Mouse (Mus musculus): Measurements from ENCODE around the gene Fabp2. TPM values are rescaled to one million over a fixed set of nuclear protein-coding genes. Genes with fewer than 3 reads are reported as not detected.

Gene Fabp2
- polyA plus RNA-seq (2014; fragmentation: Nextera tagmentation; extraction: Ambion mirVana) = 100 and 126 TPM in 2 replicates

- H3K4me1 ChIP-seq (replicated peaks; ENCODE audit: control insufficient read depth, insufficient read depth, low read length) = 0 out of 2 replicates have a peak, but pooled peaks cover 2% of the 10 kb centered on the region
- no peaks in the 10 kb centered on the region for H3K27me3 ChIP-seq (replicated peaks; ENCODE audit: control insufficient read depth, insufficient read depth, low read length)
- ATAC-seq (replicated peaks; ENCODE audit: low FRiP score, low TSS enrichment, low read depth) (no peak), DNase-seq (ENCODE audit: low spot score) (no peak)
- H3K27ac ChIP-seq (ENCODE audit: low read depth) = 0 out of 2 replicates have a peak within 1 kb of the TSS, but pooled peaks have one; percentile 47
- H3K4me2 ChIP-seq (ENCODE audit: low read length) = no peak within 1 kb of the TSS; the same call in 1 of the 2 replicates
- H3K9ac ChIP-seq (ENCODE audit: low read length) = no peak within 1 kb of the TSS
- no peak within 1 kb of the TSS for H3K4me3 ChIP-seq (ENCODE audit: low read depth, low read length)
- H3K9me3 ChIP-seq (ENCODE audit: control insufficient read depth, low read length) = no peaks in the 10 kb centered on the region
- WGBS = 87% methylated on average over 3 of the region's 3 CpGs
- H3K36me3 ChIP-seq (ENCODE audit: control insufficient read depth, insufficient read depth, low read length) = no peaks in the 10 kb centered on the region
These were observed at the start of gene Fabp2 for GRCm38 (mm10) chr3:122894772-122895171. Gene Fabp2 (plus strand): TSS chr3:122895072.

GRCm38 (mm10) chr3:122848410-122849034 is 46.4 kb upstream of the Fabp2 start:
- Histone ChIP-seq H3K27me3 (replicated peaks; ENCODE audit: control insufficient read depth, insufficient read depth, low read length) (no peaks in the 10 kb centered on the region), H3K36me3 (ENCODE audit: control insufficient read depth, insufficient read depth, low read length) (peaks cover 47% of the 10 kb centered on the region), H3K9ac (ENCODE audit: low read length) (no peak overlapping the region), H3K4me2 (ENCODE audit: low read length) (no peak overlapping the region), H3K4me3 (ENCODE audit: low read depth, low read length) (no peak overlapping the region), H3K9me3 (ENCODE audit: control insufficient read depth, low read length) (peaks cover 6% of the 10 kb centered on the region; the same call in 1 of the 2 replicates), H3K4me1 (replicated peaks; ENCODE audit: control insufficient read depth, insufficient read depth, low read length) (no peaks in the 10 kb centered on the region), H3K27ac (ENCODE audit: low read depth) (peak overlapping the region; percentile 2; the same call in 1 of the 2 replicates)
- ATAC-seq (replicated peaks; ENCODE audit: low FRiP score, low TSS enrichment, low read depth) (no peak), DNase-seq (ENCODE audit: low spot score) (no peak)
- WGBS = 33% methylated on average over 5 of the region's 5 CpGs

DNA sequence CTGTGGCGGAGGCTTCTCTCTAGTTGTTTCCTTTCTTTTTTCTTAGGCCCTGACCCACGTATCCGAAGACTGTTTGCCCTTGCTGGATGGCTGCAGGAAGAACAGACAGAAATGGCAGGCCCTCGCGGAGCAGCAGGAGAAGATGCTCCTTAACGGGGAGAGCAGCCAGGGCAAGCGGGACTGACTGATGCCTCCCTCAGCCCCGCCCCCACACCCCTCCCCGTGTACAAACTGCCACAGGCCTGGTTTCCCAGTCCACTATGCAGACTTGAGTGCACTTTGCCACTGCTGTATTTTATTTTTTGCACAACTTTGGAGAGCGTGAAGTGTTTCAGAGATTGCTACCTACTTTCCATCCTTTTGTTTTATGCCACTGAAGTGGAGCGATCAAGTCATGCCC is 39.7 kb upstream of the Fabp2 start:
- no peak for DNase-seq (ENCODE audit: low spot score)
- no peak overlapping the region for H3K27ac ChIP-seq (ENCODE audit: low read depth)
- no peak for ATAC-seq (replicated peaks; ENCODE audit: low FRiP score, low TSS enrichment, low read depth)
- no peak overlapping the region for H3K9ac ChIP-seq (ENCODE audit: low read length)
- H3K4me2 ChIP-seq (ENCODE audit: low read length) = no peak overlapping the region
- H3K9me3 ChIP-seq (ENCODE audit: control insufficient read depth, low read length) = no peaks in the 10 kb centered on the region
- peaks cover 65% of the 10 kb centered on the region for H3K36me3 ChIP-seq (ENCODE audit: control insufficient read depth, insufficient read depth, low read length)
- H3K4me1 ChIP-seq (replicated peaks; ENCODE audit: control insufficient read depth, insufficient read depth, low read length) = no peaks in the 10 kb centered on the region
- H3K27me3 ChIP-seq (replicated peaks; ENCODE audit: control insufficient read depth, insufficient read depth, low read length) = no peaks in the 10 kb centered on the region
- 63% methylated on average over 11 of the region's 11 CpGs for WGBS
- H3K4me3 ChIP-seq (ENCODE audit: low read depth, low read length) = no peak overlapping the region

DNA sequence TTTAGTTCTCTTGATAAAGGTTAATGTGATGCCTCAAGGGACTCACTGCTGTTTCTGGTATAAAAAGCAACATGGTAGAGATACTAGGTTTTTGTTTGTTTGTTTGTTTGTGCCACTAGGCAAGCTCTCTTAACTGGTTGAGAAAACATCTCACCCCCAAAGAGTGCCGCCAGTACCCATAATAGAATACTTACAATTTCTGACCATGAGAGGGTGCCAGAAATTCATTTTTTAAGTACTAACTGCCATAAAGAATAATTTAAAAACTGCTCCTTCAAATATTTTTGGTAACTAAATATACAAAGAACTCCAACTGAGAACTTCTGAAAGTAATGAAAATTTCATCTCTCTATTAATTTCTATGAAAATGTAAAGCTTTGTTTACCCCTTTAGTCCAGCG is 35.0 kb upstream of the Fabp2 start:
- Histone ChIP-seq H3K27ac (ENCODE audit: low read depth) (no peak overlapping the region), H3K36me3 (ENCODE audit: control insufficient read depth, insufficient read depth, low read length) (peaks cover 26% of the 10 kb centered on the region), H3K27me3 (replicated peaks; ENCODE audit: control insufficient read depth, insufficient read depth, low read length) (no peaks in the 10 kb centered on the region), H3K4me1 (replicated peaks; ENCODE audit: control insufficient read depth, insufficient read depth, low read length) (no peaks in the 10 kb centered on the region), H3K4me2 (ENCODE audit: low read length) (no peak overlapping the region), H3K9me3 (ENCODE audit: control insufficient read depth, low read length) (no peaks in the 10 kb centered on the region), H3K9ac (ENCODE audit: low read length) (no peak overlapping the region), H3K4me3 (ENCODE audit: low read depth, low read length) (no peak overlapping the region)
- ATAC-seq (replicated peaks; ENCODE audit: low FRiP score, low TSS enrichment, low read depth) (no peak), DNase-seq (ENCODE audit: low spot score) (no peak)
- WGBS = 71% methylated on average over 2 of the region's 2 CpGs

DNA sequence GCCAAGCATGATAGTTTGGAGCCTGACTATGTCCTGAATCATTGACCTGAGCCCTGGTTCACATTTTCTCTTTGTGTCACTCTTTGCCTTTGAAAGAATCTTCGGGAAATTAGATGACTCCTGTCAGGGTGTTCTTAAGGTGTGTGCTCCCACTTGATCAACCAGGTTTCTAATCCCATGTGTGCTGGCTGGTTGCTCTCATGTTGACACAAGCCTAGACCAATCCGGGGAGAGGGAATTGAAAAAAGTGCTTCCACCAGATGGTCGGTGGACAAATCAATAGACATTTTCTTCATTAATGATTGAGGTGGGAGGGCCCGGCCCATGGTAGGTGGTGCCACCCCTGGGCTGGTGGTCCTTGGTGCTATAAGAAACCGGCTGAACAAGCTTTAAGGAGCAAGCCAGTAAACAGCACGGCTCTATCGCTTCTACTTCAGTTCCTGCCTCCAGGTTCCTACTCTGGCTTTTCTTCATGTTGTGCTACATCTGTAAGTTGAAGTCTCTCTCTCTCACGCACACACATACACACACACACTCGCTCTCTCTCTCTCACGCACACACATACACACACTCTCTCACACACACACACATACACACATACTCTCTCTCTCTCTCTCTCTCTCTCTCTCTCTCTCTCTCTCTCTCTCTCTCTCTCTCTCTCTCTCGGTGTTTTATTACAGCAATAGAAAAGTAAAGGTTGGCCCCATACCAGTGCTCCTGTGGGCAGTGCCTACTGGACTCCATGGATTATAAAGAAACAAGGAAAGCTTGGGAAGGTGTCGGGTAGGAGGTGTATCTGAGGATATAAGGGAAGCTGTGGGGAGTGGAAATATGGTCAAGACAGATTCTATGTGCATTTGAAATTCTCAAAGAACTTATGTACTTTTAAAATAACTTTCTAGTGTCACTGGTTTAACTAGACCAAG is 34.0 kb upstream of the Fabp2 start:
- H3K27ac ChIP-seq (ENCODE audit: low read depth) = no peak overlapping the region
- no peak overlapping the region for H3K4me3 ChIP-seq (ENCODE audit: low read depth, low read length)
- H3K27me3 ChIP-seq (replicated peaks; ENCODE audit: control insufficient read depth, insufficient read depth, low read length) = no peaks in the 10 kb centered on the region
- 81% methylated on average over 12 of the region's 12 CpGs for WGBS
- H3K4me1 ChIP-seq (replicated peaks; ENCODE audit: control insufficient read depth, insufficient read depth, low read length) = no peaks in the 10 kb centered on the region
- ATAC-seq (replicated peaks; ENCODE audit: low FRiP score, low TSS enrichment, low read depth) (no peak; the same call in 1 of the 2 replicates), DNase-seq (ENCODE audit: low spot score) (no peak)
- H3K9ac ChIP-seq (ENCODE audit: low read length) = no peak overlapping the region
- H3K36me3 ChIP-seq (ENCODE audit: control insufficient read depth, insufficient read depth, low read length) = peaks cover 16% of the 10 kb centered on the region; the same call in 1 of the 2 replicates
- no peak overlapping the region for H3K4me2 ChIP-seq (ENCODE audit: low read length)
- no peaks in the 10 kb centered on the region for H3K9me3 ChIP-seq (ENCODE audit: control insufficient read depth, low read length)

- ATAC-seq (replicated peaks; ENCODE audit: low FRiP score, low TSS enrichment, low read depth) (no peak), DNase-seq (ENCODE audit: low spot score) (no peak)
- Histone ChIP-seq H3K36me3 (ENCODE audit: control insufficient read depth, insufficient read depth, low read length) (no peaks in the 10 kb centered on the region), H3K4me3 (ENCODE audit: low read depth, low read length) (no peak overlapping the region), H3K27ac (ENCODE audit: low read depth) (no peak overlapping the region), H3K9ac (ENCODE audit: low read length) (no peak overlapping the region), H3K27me3 (replicated peaks; ENCODE audit: control insufficient read depth, insufficient read depth, low read length) (no peaks in the 10 kb centered on the region), H3K4me2 (ENCODE audit: low read length) (no peak overlapping the region), H3K4me1 (replicated peaks; ENCODE audit: control insufficient read depth, insufficient read depth, low read length) (no peaks in the 10 kb centered on the region), H3K9me3 (ENCODE audit: control insufficient read depth, low read length) (no peaks in the 10 kb centered on the region)
- 88% methylated on average over 4 of the region's 4 CpGs for WGBS
These were observed 29.8 kb upstream of the Fabp2 start for GRCm38 (mm10) chr3:122865092-122865491.

DNA sequence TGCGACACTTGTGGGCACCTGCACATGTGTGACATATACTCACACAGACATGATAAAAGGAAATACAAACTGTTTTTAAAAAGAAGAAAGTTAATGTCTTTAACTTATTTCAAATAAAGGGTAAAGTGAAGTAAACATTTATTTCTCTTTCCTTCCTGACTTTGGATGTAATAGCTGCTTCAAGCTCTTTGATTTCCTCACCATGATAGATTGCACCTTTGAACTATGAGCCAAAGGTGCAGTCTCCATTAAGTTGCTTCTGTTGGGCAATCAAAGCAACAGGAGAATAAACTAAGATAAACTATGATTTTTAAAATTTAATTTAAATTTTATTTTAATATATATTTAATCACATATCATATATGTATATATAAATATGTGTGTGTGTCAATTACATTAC is 26.6 kb upstream of the Fabp2 start:
- Histone ChIP-seq H3K27ac (ENCODE audit: low read depth) (no peak overlapping the region), H3K36me3 (ENCODE audit: control insufficient read depth, insufficient read depth, low read length) (no peaks in the 10 kb centered on the region), H3K4me2 (ENCODE audit: low read length) (no peak overlapping the region), H3K27me3 (replicated peaks; ENCODE audit: control insufficient read depth, insufficient read depth, low read length) (no peaks in the 10 kb centered on the region), H3K4me3 (ENCODE audit: low read depth, low read length) (no peak overlapping the region), H3K9ac (ENCODE audit: low read length) (no peak overlapping the region), H3K4me1 (replicated peaks; ENCODE audit: control insufficient read depth, insufficient read depth, low read length) (no peaks in the 10 kb centered on the region), H3K9me3 (ENCODE audit: control insufficient read depth, low read length) (no peaks in the 10 kb centered on the region)
- 95% methylated on average over 1 of the region's 1 CpGs for WGBS
- ATAC-seq (replicated peaks; ENCODE audit: low FRiP score, low TSS enrichment, low read depth) (no peak), DNase-seq (ENCODE audit: low spot score) (no peak)

- Histone ChIP-seq H3K36me3 (ENCODE audit: control insufficient read depth, insufficient read depth, low read length) (no peaks in the 10 kb centered on the region), H3K4me1 (replicated peaks; ENCODE audit: control insufficient read depth, insufficient read depth, low read length) (no peaks in the 10 kb centered on the region), H3K9ac (ENCODE audit: low read length) (no peak overlapping the region), H3K4me3 (ENCODE audit: low read depth, low read length) (no peak overlapping the region), H3K27ac (ENCODE audit: low read depth) (no peak overlapping the region), H3K4me2 (ENCODE audit: low read length) (no peak overlapping the region), H3K27me3 (replicated peaks; ENCODE audit: control insufficient read depth, insufficient read depth, low read length) (no peaks in the 10 kb centered on the region), H3K9me3 (ENCODE audit: control insufficient read depth, low read length) (no peaks in the 10 kb centered on the region)
- 89% methylated on average over 1 of the region's 1 CpGs for WGBS
- no peak for ATAC-seq (replicated peaks; ENCODE audit: low FRiP score, low TSS enrichment, low read depth)
- DNase-seq (ENCODE audit: low spot score) = no peak
These were observed 23.3 kb upstream of the Fabp2 start for GRCm38 (mm10) chr3:122871596-122871995.

Data from intestine, embryonic 14.5 days (tissue).